Mouse (Mus musculus) heart, embryonic 10.5 days (tissue): ENCODE measurements around the gene Arl13a. TPM values are rescaled to one million over a fixed set of nuclear protein-coding genes. Genes with fewer than 3 reads are reported as not detected.

Experiments
- DNase-seq: peaks from one replicate; pipeline ENCODE4 v3.0.0-alpha.2; 2017; ENCODE audit warnings: low spot score
- H3K27ac ChIP-seq: fragments of 300-500 bp; sonication (generic); 2 replicates; pipeline ENCODE4 v1.5.1; 2016; ENCODE audit warnings: mild to moderate bottlenecking
- H3K27me3 ChIP-seq: fragments of 300-500 bp; sonication (generic); 2 replicates; pipeline ENCODE4 v1.6.1; 2016; ENCODE audit warnings: mild to moderate bottlenecking; ENCODE audit not compliant: poor library complexity, insufficient read depth, severe bottlenecking
- H3K36me3 ChIP-seq: fragments of 300-500 bp; sonication (generic); 2 replicates; pipeline ENCODE4 v1.6.1; 2016; ENCODE audit warnings: mild to moderate bottlenecking, moderate library complexity
- H3K4me1 ChIP-seq: fragments of 300-500 bp; sonication (generic); 2 replicates; pipeline ENCODE4 v1.6.1; 2016; ENCODE audit warnings: mild to moderate bottlenecking
- H3K4me3 ChIP-seq: fragments of 300-500 bp; sonication (generic); 2 replicates; pipeline ENCODE4 v1.5.1; 2016; ENCODE audit warnings: mild to moderate bottlenecking, moderate library complexity
- H3K9me3 ChIP-seq: fragments of 300-500 bp; sonication (generic); 2 replicates; pipeline ENCODE4 v1.6.1; 2016; ENCODE audit warnings: mild to moderate bottlenecking, moderate library complexity
- WGBS: fragments of 180-500 bp; shearing (Covaris S2); methylation state at CpG from one replicate; pipeline ENCODE4 v1.1.7; 2016; 5-methylcytosine and 5-hydroxymethylcytosine counted together
- polyA plus RNA-seq: library from polyadenylated mRNA; unstranded; fragments of >200 nt; fragmentation: Nextera tagmentation; extraction: Ambion mirVana; gene quantifications from 2 replicates; pipeline ENCODE4 v1.2.1, GENCODE M21; 2016

Gene Arl13a
- polyA plus RNA-seq, 1 experiment from 2014 or later = not detected

- no peaks in the 10 kb centered on the region for H3K27me3 ChIP-seq
- 57% methylated on average over 4 of the region's 4 CpGs for WGBS
Measured at GRCm38 (mm10) chrX:134218161-134218560, 30.9 kb downstream of the Arl13a start.

GRCm38 (mm10) chrX:134220618-134221017, 33.3 kb downstream of the Arl13a start:
- Histone ChIP-seq H3K27ac (no peak overlapping the region), H3K27me3 (no peaks in the 10 kb centered on the region), H3K9me3 (no peaks in the 10 kb centered on the region), H3K4me1 (no peaks in the 10 kb centered on the region), H3K4me3 (no peak overlapping the region), H3K36me3 (peaks cover 5% of the 10 kb centered on the region; the same call in 1 of the 2 replicates)
- 36% methylated on average over 3 of the region's 3 CpGs for WGBS
- DNase-seq = no peak

More at GRCm38 (mm10) chrX:134218161-134218560, 30.9 kb downstream of the Arl13a start:
- Histone ChIP-seq H3K9me3 (no peaks in the 10 kb centered on the region), H3K27ac (no peak overlapping the region), H3K4me3 (no peak overlapping the region), H3K4me1 (no peaks in the 10 kb centered on the region), H3K36me3 (no peaks in the 10 kb centered on the region)
- DNase-seq = no peak

GRCm38 (mm10) chrX:134221856-134222255, 34.6 kb downstream of the Arl13a start, which contains the start of gene Nox1:
Gene Nox1, minus strand, starts transcription at chrX:134221956.
- Histone ChIP-seq H3K27me3 (no peaks in the 10 kb centered on the region), H3K4me1 (no peaks in the 10 kb centered on the region)
- no peak for DNase-seq

GRCm38 (mm10) chrX:134233048-134233447, 45.7 kb downstream of the Arl13a start:
- Histone ChIP-seq H3K4me3 (no peak overlapping the region), H3K9me3 (no peaks in the 10 kb centered on the region), H3K27ac (no peak overlapping the region), H3K36me3 (0 out of 2 replicates have a peak, but pooled peaks cover 1% of the 10 kb centered on the region), H3K27me3 (no peaks in the 10 kb centered on the region), H3K4me1 (no peaks in the 10 kb centered on the region)
- 76% methylated on average over 1 of the region's 1 CpGs for WGBS
- DNase-seq = no peak

More at GRCm38 (mm10) chrX:134221856-134222255, 34.6 kb downstream of the Arl13a start, which contains the start of gene Nox1:
- Histone ChIP-seq H3K27ac (no peak within 1 kb of the TSS), H3K4me3 (no peak within 1 kb of the TSS), H3K36me3 (peaks cover 5% of the 10 kb centered on the region; the same call in 1 of the 2 replicates), H3K9me3 (no peaks in the 10 kb centered on the region)
- 69% methylated on average over 4 of the region's 4 CpGs for WGBS

GRCm38 (mm10) chrX:134238266-134238665, 51.0 kb downstream of the Arl13a start:
- no peaks in the 10 kb centered on the region for H3K9me3 ChIP-seq
- H3K27ac ChIP-seq = no peak overlapping the region
- no peak for DNase-seq
- peaks cover 33% of the 10 kb centered on the region; the same call in 1 of the 2 replicates for H3K36me3 ChIP-seq
- whole genome bisulfite sequencing = 83% methylated on average over 10 of the region's 10 CpGs
- H3K4me3 ChIP-seq = no peak overlapping the region
- no peaks in the 10 kb centered on the region for H3K27me3 ChIP-seq
- no peaks in the 10 kb centered on the region for H3K4me1 ChIP-seq

GRCm38 (mm10) chrX:134245946-134246345, 58.6 kb downstream of the Arl13a start:
- no peaks in the 10 kb centered on the region for H3K9me3 ChIP-seq
- no peaks in the 10 kb centered on the region for H3K4me1 ChIP-seq
- peaks cover 22% of the 10 kb centered on the region; the same call in 1 of the 2 replicates for H3K36me3 ChIP-seq
- DNase-seq = no peak
- H3K27ac ChIP-seq = no peak overlapping the region
- H3K4me3 ChIP-seq = no peak overlapping the region
- H3K27me3 ChIP-seq = no peaks in the 10 kb centered on the region
- 88% methylated on average over 10 of the region's 10 CpGs for WGBS

GRCm38 (mm10) chrX:134248202-134248601, 60.9 kb downstream of the Arl13a start:
- Histone ChIP-seq H3K4me1 (no peaks in the 10 kb centered on the region), H3K36me3 (peaks cover 20% of the 10 kb centered on the region; the same call in 1 of the 2 replicates), H3K9me3 (no peaks in the 10 kb centered on the region), H3K4me3 (no peak overlapping the region), H3K27ac (no peak overlapping the region), H3K27me3 (no peaks in the 10 kb centered on the region)
- DNase-seq = no peak
- WGBS = 49% methylated on average over 2 of the region's 2 CpGs

Other genes with a start within 250 kb of the Arl13a start
- gene Sytl4, start 205.7 kb upstream of the Arl13a start, polyA plus RNA-seq = 2.9 and 5.0 TPM in 2 replicates
- 49.1 and 49.9 TPM in 2 replicates for gene Cstf2, start 128.3 kb upstream of the Arl13a start, polyA plus RNA-seq
- 0.10 and 0.14 TPM in 2 replicates for gene Xkrx, start 25.4 kb upstream of the Arl13a start, polyA plus RNA-seq
- 0.08 and 0.15 TPM in 2 replicates for gene Nox1, start 34.5 kb downstream of the Arl13a start, polyA plus RNA-seq
- 20.7 and 29.8 TPM in 2 replicates for gene Trmt2b, start 89.5 kb downstream of the Arl13a start, polyA plus RNA-seq
- 1.3 and 2.5 TPM in 2 replicates for gene Tmem35a, start 107.7 kb downstream of the Arl13a start, polyA plus RNA-seq
- gene Cenpi, start 120.6 kb downstream of the Arl13a start, polyA plus RNA-seq = 28.8 and 33.0 TPM in 2 replicates
- gene Drp2, start 217.1 kb downstream of the Arl13a start, polyA plus RNA-seq = 0.55 and 0.83 TPM in 2 replicates